Mouse (Mus musculus): ENCODE data around the gene Pxylp1. TPM values are rescaled to one million over a fixed set of nuclear protein-coding genes. Genes with fewer than 3 reads are reported as not detected.

The Pxylp1 gene
- polyA plus RNA-seq, 1 experiment from 2014 or later, result 15.8 TPM

- WGBS, result 58% methylated on average over 20 of the region's 20 CpGs
- ATAC-seq (ENCODE audit: low read depth), result no peak
- Histone ChIP-seq H3K4me1 (replicated peaks; ENCODE audit: control insufficient read depth, insufficient read depth, low read length) (no peaks in the 10 kb centered on the region), H3K4me3 (ENCODE audit: low read length) (no peak overlapping the region), H3K27me3 (ENCODE audit: control insufficient read depth, insufficient read depth, low read depth, low read length) (peaks cover 5% of the 10 kb centered on the region; the same call in 1 of the 2 replicates), H3K4me2 (ENCODE audit: low read depth, low read length) (no peak overlapping the region), H3K9ac (ENCODE audit: low read length) (no peak overlapping the region), H3K27ac (ENCODE audit: low read length) (no peak overlapping the region), H3K36me3 (ENCODE audit: control insufficient read depth, insufficient read depth, low read length) (no peaks in the 10 kb centered on the region), H3K9me3 (ENCODE audit: control insufficient read depth, low read length) (no peaks in the 10 kb centered on the region)
These were observed 54.6 kb downstream of the Pxylp1 start for GRCm38 (mm10) chr9:96837781-96838420.

GRCm38 (mm10) chr9:96836984-96837383 is 55.5 kb downstream of the Pxylp1 start:
- Histone ChIP-seq H3K4me1 (replicated peaks; ENCODE audit: control insufficient read depth, insufficient read depth, low read length) (no peaks in the 10 kb centered on the region), H3K9ac (ENCODE audit: low read length) (no peak overlapping the region), H3K36me3 (ENCODE audit: control insufficient read depth, insufficient read depth, low read length) (no peaks in the 10 kb centered on the region), H3K4me2 (ENCODE audit: low read depth, low read length) (no peak overlapping the region), H3K27me3 (ENCODE audit: control insufficient read depth, insufficient read depth, low read depth, low read length) (peaks cover 5% of the 10 kb centered on the region; the same call in 1 of the 2 replicates), H3K4me3 (ENCODE audit: low read length) (no peak overlapping the region), H3K27ac (ENCODE audit: low read length) (no peak overlapping the region), H3K9me3 (ENCODE audit: control insufficient read depth, low read length) (no peaks in the 10 kb centered on the region)
- 28% methylated on average over 8 of the region's 8 CpGs for WGBS
- ATAC-seq (ENCODE audit: low read depth), result no peak

- WGBS, result 60% methylated on average over 6 of the region's 6 CpGs
- no peaks in the 10 kb centered on the region for H3K4me1 ChIP-seq (replicated peaks; ENCODE audit: control insufficient read depth, insufficient read depth, low read length)
- ATAC-seq (ENCODE audit: low read depth), result peak; percentile 76
These were observed 57.0 kb downstream of the Pxylp1 start for GRCm38 (mm10) chr9:96835374-96835921.

GRCm38 (mm10) chr9:96833606-96834005 is 58.9 kb downstream of the Pxylp1 start:
- no peak for ATAC-seq (ENCODE audit: low read depth)
- Histone ChIP-seq H3K9me3 (ENCODE audit: control insufficient read depth, low read length) (no peaks in the 10 kb centered on the region), H3K9ac (ENCODE audit: low read length) (no peak overlapping the region), H3K27me3 (ENCODE audit: control insufficient read depth, insufficient read depth, low read depth, low read length) (peaks cover 5% of the 10 kb centered on the region; the same call in 1 of the 2 replicates), H3K4me3 (ENCODE audit: low read length) (no peak overlapping the region), H3K4me2 (ENCODE audit: low read depth, low read length) (no peak overlapping the region), H3K27ac (ENCODE audit: low read length) (no peak overlapping the region), H3K36me3 (ENCODE audit: control insufficient read depth, insufficient read depth, low read length) (no peaks in the 10 kb centered on the region), H3K4me1 (replicated peaks; ENCODE audit: control insufficient read depth, insufficient read depth, low read length) (no peaks in the 10 kb centered on the region)
- 61% methylated on average over 5 of the region's 5 CpGs for WGBS

More at GRCm38 (mm10) chr9:96835374-96835921, 57.0 kb downstream of the Pxylp1 start:
- Histone ChIP-seq H3K4me3 (ENCODE audit: low read length) (no peak overlapping the region), H3K36me3 (ENCODE audit: control insufficient read depth, insufficient read depth, low read length) (no peaks in the 10 kb centered on the region), H3K4me2 (ENCODE audit: low read depth, low read length) (no peak overlapping the region), H3K9ac (ENCODE audit: low read length) (no peak overlapping the region), H3K9me3 (ENCODE audit: control insufficient read depth, low read length) (no peaks in the 10 kb centered on the region), H3K27me3 (ENCODE audit: control insufficient read depth, insufficient read depth, low read depth, low read length) (peaks cover 5% of the 10 kb centered on the region; the same call in 1 of the 2 replicates), H3K27ac (ENCODE audit: low read length) (no peak overlapping the region)

- Histone ChIP-seq H3K4me2 (ENCODE audit: low read depth, low read length) (no peak overlapping the region), H3K4me3 (ENCODE audit: low read length) (no peak overlapping the region), H3K36me3 (ENCODE audit: control insufficient read depth, insufficient read depth, low read length) (no peaks in the 10 kb centered on the region), H3K4me1 (replicated peaks; ENCODE audit: control insufficient read depth, insufficient read depth, low read length) (no peaks in the 10 kb centered on the region), H3K9me3 (ENCODE audit: control insufficient read depth, low read length) (no peaks in the 10 kb centered on the region), H3K27ac (ENCODE audit: low read length) (no peak overlapping the region), H3K9ac (ENCODE audit: low read length) (no peak overlapping the region), H3K27me3 (ENCODE audit: control insufficient read depth, insufficient read depth, low read depth, low read length) (no peaks in the 10 kb centered on the region)
- WGBS, result 64% methylated on average over 4 of the region's 4 CpGs
- no peak for ATAC-seq (ENCODE audit: low read depth)
These were observed 60.0 kb downstream of the Pxylp1 start for GRCm38 (mm10) chr9:96832516-96832915.

- Histone ChIP-seq H3K36me3 (ENCODE audit: control insufficient read depth, insufficient read depth, low read length) (no peaks in the 10 kb centered on the region), H3K4me3 (ENCODE audit: low read length) (no peak overlapping the region), H3K27ac (ENCODE audit: low read length) (no peak overlapping the region), H3K4me1 (replicated peaks; ENCODE audit: control insufficient read depth, insufficient read depth, low read length) (no peaks in the 10 kb centered on the region), H3K9ac (ENCODE audit: low read length) (no peak overlapping the region), H3K9me3 (ENCODE audit: control insufficient read depth, low read length) (no peaks in the 10 kb centered on the region; the same call in 1 of the 2 replicates), H3K27me3 (ENCODE audit: control insufficient read depth, insufficient read depth, low read depth, low read length) (no peaks in the 10 kb centered on the region), H3K4me2 (ENCODE audit: low read depth, low read length) (no peak overlapping the region)
- WGBS, result 74% methylated on average over 17 of the region's 17 CpGs
- no peak for ATAC-seq (ENCODE audit: low read depth)
These were observed 61.6 kb downstream of the Pxylp1 start for GRCm38 (mm10) chr9:96830856-96831359.

- Histone ChIP-seq H3K27ac (ENCODE audit: low read length) (no peak overlapping the region), H3K36me3 (ENCODE audit: control insufficient read depth, insufficient read depth, low read length) (no peaks in the 10 kb centered on the region), H3K4me2 (ENCODE audit: low read depth, low read length) (no peak overlapping the region), H3K4me1 (replicated peaks; ENCODE audit: control insufficient read depth, insufficient read depth, low read length) (no peaks in the 10 kb centered on the region), H3K4me3 (ENCODE audit: low read length) (no peak overlapping the region), H3K9ac (ENCODE audit: low read length) (no peak overlapping the region), H3K9me3 (ENCODE audit: control insufficient read depth, low read length) (no peaks in the 10 kb centered on the region; the same call in 1 of the 2 replicates), H3K27me3 (ENCODE audit: control insufficient read depth, insufficient read depth, low read depth, low read length) (no peaks in the 10 kb centered on the region)
- no peak for ATAC-seq (ENCODE audit: low read depth)
- 93% methylated on average over 2 of the region's 3 CpGs for WGBS
These were observed 62.8 kb downstream of the Pxylp1 start for GRCm38 (mm10) chr9:96829682-96830081.

GRCm38 (mm10) chr9:96828071-96828470 is 64.4 kb downstream of the Pxylp1 start:
- Histone ChIP-seq H3K4me2 (ENCODE audit: low read depth, low read length) (no peak overlapping the region), H3K9me3 (ENCODE audit: control insufficient read depth, low read length) (no peaks in the 10 kb centered on the region; the same call in 1 of the 2 replicates), H3K9ac (ENCODE audit: low read length) (no peak overlapping the region), H3K27ac (ENCODE audit: low read length) (no peak overlapping the region), H3K36me3 (ENCODE audit: control insufficient read depth, insufficient read depth, low read length) (no peaks in the 10 kb centered on the region), H3K4me1 (replicated peaks; ENCODE audit: control insufficient read depth, insufficient read depth, low read length) (no peaks in the 10 kb centered on the region), H3K27me3 (ENCODE audit: control insufficient read depth, insufficient read depth, low read depth, low read length) (no peaks in the 10 kb centered on the region), H3K4me3 (ENCODE audit: low read length) (no peak overlapping the region)
- 44% methylated on average over 2 of the region's 2 CpGs for WGBS
- ATAC-seq (ENCODE audit: low read depth), result no peak

- no peaks in the 10 kb centered on the region for H3K27me3 ChIP-seq (ENCODE audit: control insufficient read depth, insufficient read depth, low read depth, low read length)
- no peak overlapping the region for H3K9ac ChIP-seq (ENCODE audit: low read length)
- no peak overlapping the region for H3K27ac ChIP-seq (ENCODE audit: low read length)
- WGBS, result 79% methylated on average over 12 of the region's 12 CpGs
- no peaks in the 10 kb centered on the region for H3K4me1 ChIP-seq (replicated peaks; ENCODE audit: control insufficient read depth, insufficient read depth, low read length)
- H3K36me3 ChIP-seq (ENCODE audit: control insufficient read depth, insufficient read depth, low read length), result no peaks in the 10 kb centered on the region
- no peak overlapping the region for H3K4me2 ChIP-seq (ENCODE audit: low read depth, low read length)
- no peak for ATAC-seq (ENCODE audit: low read depth)
- H3K9me3 ChIP-seq (ENCODE audit: control insufficient read depth, low read length), result no peaks in the 10 kb centered on the region; the same call in 1 of the 2 replicates
- H3K4me3 ChIP-seq (ENCODE audit: low read length), result no peak overlapping the region
These were observed 65.3 kb downstream of the Pxylp1 start for GRCm38 (mm10) chr9:96827002-96827785.
